Mouse (Mus musculus) CH12.LX (cell line): ENCODE measurements at regions not wholly inside any gene's neighbourhood (a gene's known extent, or its start where the extent isn't known, plus 50 kb on each side); places are given as distances from the start of the nearest gene placed in this dataset.
A peak's percentile ranks its signal among the peaks of the same experiment; 100 is the strongest.
"Not testable (repeated sequence)": the region's sequence is repeated elsewhere in the genome, so short reads cannot be mapped to it uniquely, and the experiment has no call there.

Source experiments
- DNase-seq: peaks from one replicate; pipeline ENCODE4 v3.0.0-alpha.2; 2013; ENCODE audit errors: extremely low read depth
- H3K27ac ChIP-seq: 2 replicates; pipeline ENCODE4 v1.5.1; 2012; ENCODE audit warnings: low read depth, mild to moderate bottlenecking, control low read depth, moderate library complexity; ENCODE audit not compliant: insufficient read depth
- H3K27me3 ChIP-seq: replicated peaks from 2 replicates; pipeline ENCODE3; 2012; ENCODE audit warnings: inconsistent platforms
- H3K36me3 ChIP-seq, 2 experiments: replicated peaks in 1 of 2; 2 replicates each; pipeline versions ENCODE3 to v1.6.1; 2012; ENCODE audit warnings: inconsistent platforms in 1 of 2, low read length in 1 of 2, mild to moderate bottlenecking in 1 of 2, mixed read lengths in 1 of 2, moderate library complexity in 1 of 2; ENCODE audit not compliant: control insufficient read depth in 1 of 2, insufficient read depth in 1 of 2
- H3K4me1 ChIP-seq, 2 experiments: 2 replicates each; pipeline ENCODE4 v1.6.1; 2012; ENCODE audit warnings: inconsistent platforms in 1 of 2, moderate library complexity in 1 of 2; ENCODE audit not compliant: insufficient read depth in 2 of 2, control insufficient read depth in 1 of 2
- H3K4me2 ChIP-seq: 2 replicates; pipeline ENCODE4 v1.6.1; 2012; ENCODE audit warnings: low read depth, mild to moderate bottlenecking, control low read depth; ENCODE audit not compliant: poor library complexity, insufficient read depth, severe bottlenecking
- H3K4me3 ChIP-seq, 3 experiments: fragments of 150-350 bp in 1 of 3; sonication (generic) in 1 of 3; replicated peaks in 1 of 3; 2 replicates each; pipeline versions ENCODE3 to v1.5.1; 2011 to 2012; ENCODE audit warnings: low read depth in 2 of 3, low read length in 2 of 3, mild to moderate bottlenecking in 2 of 3, moderate library complexity in 2 of 3, control low read depth in 1 of 3, improper control_type of control experiment in 1 of 3, inconsistent platforms in 1 of 3, mixed read lengths in 1 of 3; ENCODE audit not compliant: poor library complexity in 1 of 3
- H3K79me2 ChIP-seq: replicated peaks from 2 replicates; pipeline ENCODE4 v1.6.1; 2012; ENCODE audit warnings: mild to moderate bottlenecking, moderate library complexity; ENCODE audit not compliant: control insufficient read depth, poor library complexity, insufficient read depth, severe bottlenecking; ENCODE audit errors: extremely low read depth
- H3K9ac ChIP-seq: 2 replicates; pipeline ENCODE4 v1.6.1; 2012; ENCODE audit warnings: low read depth, mild to moderate bottlenecking, control low read depth, moderate library complexity; ENCODE audit not compliant: insufficient read depth
- H3K9me3 ChIP-seq: replicated peaks from 2 replicates; pipeline ENCODE3; 2012; ENCODE audit warnings: low read length, inconsistent platforms, mixed read lengths
- CHD1 ChIP-seq: IDR thresholded peaks from 2 replicates; pipeline ENCODE4 v1.6.1; 2012; ENCODE audit warnings: low read depth, low read length, improper control_type of control experiment, inconsistent platforms
- CTCF ChIP-seq, 2 experiments: IDR thresholded peaks in 1 of 2; conservative IDR thresholded peaks in 1 of 2; 2 replicates each; pipeline ENCODE4 v1.5.1; 2011 to 2012; ENCODE audit warnings: low read depth in 2 of 2, low read length in 2 of 2, improper control_type of control experiment in 1 of 2, inconsistent platforms in 1 of 2, mild to moderate bottlenecking in 1 of 2, moderate library complexity in 1 of 2
- ELF1 ChIP-seq: IDR thresholded peaks from 2 replicates; pipeline ENCODE4 v1.6.1; 2014; ENCODE audit warnings: low read depth, mild to moderate bottlenecking, inconsistent platforms, low read length, improper control_type of control experiment
- ETS1 ChIP-seq: conservative IDR thresholded peaks from 2 replicates; pipeline ENCODE4 v1.6.1; 2012; ENCODE audit warnings: low read depth, mild to moderate bottlenecking, inconsistent platforms, low read length, improper control_type of control experiment, moderate library complexity
- HCFC1 ChIP-seq: IDR thresholded peaks from 2 replicates; pipeline ENCODE4 v1.6.1; 2012; ENCODE audit warnings: low read depth, mild to moderate bottlenecking, inconsistent platforms, low read length, improper control_type of control experiment
- JUN ChIP-seq: IDR thresholded peaks from 2 replicates; pipeline ENCODE4 v1.6.1; 2011; ENCODE audit warnings: low read depth, mild to moderate bottlenecking, low read length, improper control_type of control experiment, moderate library complexity; ENCODE audit not compliant: insufficient read depth
- MAX ChIP-seq: IDR thresholded peaks from 2 replicates; pipeline ENCODE4 v1.6.1; 2011; ENCODE audit warnings: low read length, improper control_type of control experiment
- MAZ ChIP-seq: IDR thresholded peaks from 2 replicates; pipeline ENCODE4 v1.6.1; 2012; ENCODE audit warnings: low read depth, mild to moderate bottlenecking, inconsistent platforms, low read length, improper control_type of control experiment, moderate library complexity
- MEF2A ChIP-seq: IDR thresholded peaks from 2 replicates; pipeline ENCODE4 v1.6.1; 2014; ENCODE audit warnings: low read depth, mild to moderate bottlenecking, inconsistent platforms, low read length, improper control_type of control experiment, borderline replicate concordance
- MYC ChIP-seq: IDR thresholded peaks from 2 replicates; pipeline ENCODE4 v1.6.1; 2011; ENCODE audit warnings: low read depth, mild to moderate bottlenecking, improper control_type of control experiment, low read length
- PAX5 ChIP-seq: IDR thresholded peaks from 2 replicates; pipeline ENCODE4 v1.6.1; 2012; ENCODE audit warnings: low read length, inconsistent platforms, mixed read lengths
- POLR2A ChIP-seq: IDR thresholded peaks from 2 replicates; pipeline ENCODE4 v1.6.1; 2011; ENCODE audit warnings: low read depth, mild to moderate bottlenecking, improper control_type of control experiment, low read length
- POLR2AphosphoS2 ChIP-seq: IDR thresholded peaks from 2 replicates; pipeline ENCODE4 v1.6.1; 2011; ENCODE audit warnings: low read depth, low read length, improper control_type of control experiment
- TCF12 ChIP-seq: IDR thresholded peaks from 2 replicates; pipeline ENCODE4 v1.6.1; 2014; ENCODE audit warnings: low read depth, mild to moderate bottlenecking, inconsistent platforms, low read length, improper control_type of control experiment
- UBTF ChIP-seq: IDR thresholded peaks from 2 replicates; pipeline ENCODE4 v1.6.1; 2012; ENCODE audit warnings: low read depth, mild to moderate bottlenecking, inconsistent platforms, low read length, improper control_type of control experiment, moderate library complexity
- USF1 ChIP-seq: IDR thresholded peaks from 2 replicates; pipeline ENCODE4 v1.6.1; 2014; ENCODE audit warnings: low read depth, mild to moderate bottlenecking, inconsistent platforms, low read length, improper control_type of control experiment
- USF2 ChIP-seq: conservative IDR thresholded peaks from 2 replicates; pipeline ENCODE4 v1.6.1; 2011; ENCODE audit warnings: low read depth, low read length, improper control_type of control experiment
- ZC3H11A ChIP-seq: IDR thresholded peaks from 2 replicates; pipeline ENCODE4 v1.6.1; 2012; ENCODE audit warnings: low read depth, mild to moderate bottlenecking, inconsistent platforms, low read length, improper control_type of control experiment
- dilution Hi-C: fragments of 300-500 bp; cut with MboI; formaldehyde crosslinking; loops from 2 replicates; pipeline ENCODE4 v1.14.3; 2020; ENCODE audit warnings: low sequenced_read_pairs; ENCODE audit not compliant: extremely low pct_unique_long_range_greater_than_20kb, extremely low pct_ligation_motif_present
- in situ Hi-C: fragments of 300-500 bp; cut with MboI; formaldehyde crosslinking; loops from 3 replicates; pipeline ENCODE4 v1.14.3; 2019; ENCODE audit warnings: low sequenced_read_pairs, low pct_ligation_motif_present, low pct_unique_long_range_greater_than_20kb, mixed read lengths

DNA sequence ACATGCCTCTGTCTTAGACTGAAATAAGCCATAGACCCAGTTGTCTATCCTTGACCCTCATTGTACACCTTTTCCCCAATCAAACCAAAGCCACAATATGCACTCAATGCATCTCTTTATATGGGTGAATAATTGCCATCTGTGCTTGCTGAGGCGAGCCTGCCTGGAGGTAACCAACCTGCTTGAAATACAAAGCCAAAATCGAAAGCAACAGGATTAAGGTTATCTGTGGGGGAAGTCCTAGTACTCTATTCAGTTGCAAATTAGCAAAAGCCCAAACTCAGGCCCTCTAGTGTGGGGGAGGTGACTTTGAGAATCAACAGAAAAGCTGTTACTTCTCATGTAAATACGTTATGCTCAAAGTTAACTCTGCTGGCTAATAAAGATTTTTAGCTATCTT is 246.2 kb upstream of the Fundc1 start:
- Histone ChIP-seq H3K79me2 (no peaks in the 10 kb centered on the region), H3K27ac (no peak overlapping the region), H3K4me1 (no peaks in the 10 kb centered on the region), H3K4me2 (no peak overlapping the region), H3K4me3 (no peak overlapping the region), H3K27me3 (no peaks in the 10 kb centered on the region), H3K9ac (no peak overlapping the region), H3K9me3 (no peaks in the 10 kb centered on the region), H3K36me3 (no peaks in the 10 kb centered on the region)
- in situ Hi-C loops: no loop called here
- dilution Hi-C loops: no loop called here
- peak; percentile 17 for DNase-seq
- TF ChIP-seq PAX5: no peak
- TF ChIP-seq MEF2A: no peak
- TF ChIP-seq MAZ: no peak
- no peak for TF ChIP-seq MAX
- TF ChIP-seq UBTF: no peak
- no peak for TF ChIP-seq ETS1
- no peak for TF ChIP-seq USF2
- TF ChIP-seq JUN: no peak
- no peak for TF ChIP-seq HCFC1

DNA sequence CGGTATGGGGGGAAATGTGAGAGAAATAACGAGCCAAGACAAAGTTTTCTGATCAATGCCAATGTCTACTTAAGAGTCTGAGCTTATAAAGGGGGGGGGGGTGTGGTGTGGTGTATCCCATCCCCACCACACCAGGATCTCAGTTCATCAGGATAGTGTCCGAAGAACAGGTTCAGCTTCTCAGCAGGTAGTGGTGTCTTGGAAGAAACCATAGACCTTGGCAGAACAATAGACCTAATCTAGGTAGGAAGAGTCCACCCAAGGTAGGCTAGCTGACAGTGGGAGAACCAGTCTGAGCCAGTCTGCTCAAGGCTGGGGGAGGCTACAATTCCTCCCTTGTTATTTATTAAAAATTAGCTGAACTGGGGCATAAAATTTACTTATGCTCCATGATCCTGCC is 245.5 kb upstream of the Fundc1 start:
- Histone ChIP-seq H3K4me1 (no peaks in the 10 kb centered on the region), H3K4me3 (no peak overlapping the region), H3K27ac (no peak overlapping the region), H3K27me3 (no peaks in the 10 kb centered on the region), H3K79me2 (no peaks in the 10 kb centered on the region), H3K9me3 (no peaks in the 10 kb centered on the region), H3K9ac (no peak overlapping the region), H3K4me2 (no peak overlapping the region), H3K36me3 (no peaks in the 10 kb centered on the region)
- dilution Hi-C loops (no loop called here), in situ Hi-C loops (no loop called here)
- TF ChIP-seq ZC3H11A (no peak), POLR2A (no peak), ELF1 (no peak), TCF12 (no peak), POLR2AphosphoS2 (no peak), CHD1 (no peak), USF1 (no peak), MYC (no peak), CTCF (conservative IDR thresholded peaks at IDR 0.05 in 1 of 2, IDR thresholded peaks at IDR 0.05 in 1 of 2; ENCODE audit: low read depth in 2 of 2, low read length in 2 of 2) (no peak)
- DNase-seq: no peak

DNA sequence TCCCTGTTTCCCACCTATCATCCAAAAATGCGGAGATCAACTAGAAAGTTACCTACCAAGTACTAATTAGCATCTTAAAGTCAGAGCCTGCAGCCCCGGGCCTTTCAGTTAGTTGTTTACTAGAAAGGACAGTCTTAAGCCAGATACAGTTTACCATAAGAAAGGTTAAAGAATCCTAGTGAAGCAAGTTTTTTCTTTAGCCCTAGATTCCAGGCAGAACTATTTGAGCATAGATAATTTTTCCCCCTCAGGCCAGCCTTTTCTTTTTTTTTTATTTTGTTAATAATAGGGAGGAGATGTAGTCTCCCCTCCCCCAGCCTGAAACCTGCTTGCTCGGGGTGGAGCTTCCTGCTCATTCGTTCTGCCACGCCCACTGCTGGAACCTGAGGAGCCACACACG is 215.9 kb upstream of the Fundc1 start:
- H3K4me3 ChIP-seq, H3K4me2 ChIP-seq, H3K36me3 ChIP-seq, dilution Hi-C loops, H3K9me3 ChIP-seq, DNase-seq, H3K4me1 ChIP-seq, H3K79me2 ChIP-seq, H3K9ac ChIP-seq, H3K27ac ChIP-seq, in situ Hi-C loops, H3K27me3 ChIP-seq: not testable (repeated sequence)
